Mouse (Mus musculus) neural tube, embryonic 11.5 days (tissue): ENCODE measurements at regions not wholly inside any gene's neighbourhood (a gene's known extent, or its start where the extent isn't known, plus 50 kb on each side); places are given as distances from the start of the nearest gene placed in this dataset.

Source experiments
- ATAC-seq: fragments of 200-750 bp; cut with Nextera tagmentation; 2 replicates; pipeline ENCODE4 v1.8.0; 2017; ENCODE audit warnings: moderate number of reproducible peaks, mild to moderate bottlenecking, moderate TSS enrichment, moderate library complexity; ENCODE audit not compliant: insufficient read depth, low FRiP score, low TSS enrichment
- DNase-seq: peaks from one replicate; pipeline ENCODE4 v3.0.0-alpha.2; 2015; ENCODE audit warnings: low spot score
- H3K27ac ChIP-seq: fragments of 300-500 bp; sonication (generic); 2 replicates; pipeline ENCODE4 v1.5.1; 2014; ENCODE audit warnings: low read depth, mild to moderate bottlenecking, low read length
- H3K27me3 ChIP-seq: fragments of 300-500 bp; sonication (generic); 2 replicates; pipeline ENCODE4 v1.6.1; 2014; ENCODE audit warnings: mild to moderate bottlenecking, low read length, mixed read lengths; ENCODE audit not compliant: control insufficient read depth, insufficient read depth
- H3K36me3 ChIP-seq: fragments of 300-500 bp; sonication (generic); 2 replicates; pipeline ENCODE4 v1.6.1; 2014; ENCODE audit warnings: mild to moderate bottlenecking, low read length, moderate library complexity, mixed read lengths; ENCODE audit not compliant: control insufficient read depth, insufficient read depth
- H3K4me1 ChIP-seq: fragments of 300-500 bp; sonication (generic); 2 replicates; pipeline ENCODE4 v1.6.1; 2014; ENCODE audit warnings: low read length, mixed read lengths; ENCODE audit not compliant: control insufficient read depth, insufficient read depth
- H3K4me2 ChIP-seq: fragments of 300-500 bp; sonication (generic); 2 replicates; pipeline ENCODE4 v1.6.1; 2014; ENCODE audit warnings: low read depth, mild to moderate bottlenecking, moderate library complexity
- H3K4me3 ChIP-seq: fragments of 300-500 bp; sonication (generic); 2 replicates; pipeline ENCODE4 v1.5.1; 2014; ENCODE audit warnings: low read depth, low read length
- H3K9ac ChIP-seq: fragments of 300-500 bp; sonication (generic); 2 replicates; pipeline ENCODE4 v1.6.1; 2014; ENCODE audit warnings: mild to moderate bottlenecking, low read length
- H3K9me3 ChIP-seq: fragments of 300-500 bp; sonication (generic); 2 replicates; pipeline ENCODE4 v1.6.1; 2016; ENCODE audit warnings: low read length; ENCODE audit not compliant: control insufficient read depth
- WGBS: fragments of 180-500 bp; shearing (Covaris S2); extraction: QIAGEN DNeasy Blood & Tissue Kit; methylation state at CpG from one replicate; pipeline ENCODE4 v1.1.7; 2014; 5-methylcytosine and 5-hydroxymethylcytosine counted together

DNA sequence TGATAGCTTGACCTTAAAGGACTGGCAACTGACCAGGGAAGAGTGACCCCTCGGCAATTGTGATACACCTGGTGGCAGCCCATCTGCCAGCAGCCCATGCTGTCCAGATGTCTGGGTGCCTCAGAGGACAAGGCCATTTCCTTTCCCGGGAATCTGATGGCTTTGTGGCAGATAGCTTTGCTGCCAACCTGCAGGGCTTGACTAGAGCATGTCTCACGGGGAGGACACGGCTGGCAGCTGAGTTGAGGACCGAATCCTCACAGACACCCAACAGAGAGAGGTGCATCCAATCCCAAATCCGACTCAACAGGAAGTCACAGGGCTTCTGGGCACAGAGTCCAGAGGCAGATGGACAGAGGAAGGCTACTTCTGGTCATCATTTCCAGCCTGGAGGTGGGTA lies 192.2 kb upstream of the Trpc7 start:
- Histone ChIP-seq H3K9me3 (no peaks in the 10 kb centered on the region), H3K27ac (no peak overlapping the region), H3K27me3 (no peaks in the 10 kb centered on the region), H3K4me2 (no peak overlapping the region), H3K4me1 (no peaks in the 10 kb centered on the region), H3K36me3 (no peaks in the 10 kb centered on the region), H3K4me3 (no peak overlapping the region), H3K9ac (no peak overlapping the region)
- ATAC-seq (no peak), DNase-seq (no peak)
- 80% methylated on average over 6 of the region's 6 CpGs for WGBS

DNA sequence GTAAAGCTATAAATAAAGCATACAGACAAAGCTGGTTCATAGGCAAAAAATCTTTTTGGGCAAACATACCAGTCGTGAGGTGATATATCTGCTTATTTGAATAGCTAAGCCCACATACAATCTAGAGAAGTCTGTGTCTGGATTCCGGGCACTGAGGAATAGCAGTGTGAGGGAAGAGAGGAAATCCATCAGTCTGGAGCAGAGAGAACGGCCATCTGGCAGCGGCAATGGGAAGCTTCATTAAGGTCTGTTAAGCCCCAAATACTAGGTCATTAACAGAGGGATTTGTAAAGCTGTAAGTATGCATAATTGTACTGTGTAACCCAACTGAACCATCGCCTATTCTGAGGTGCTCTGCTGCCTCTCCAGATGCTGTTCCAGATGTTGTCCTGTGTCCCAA lies 191.6 kb upstream of the Trpc7 start:
- no peak overlapping the region for H3K4me3 ChIP-seq
- H3K4me1 ChIP-seq = no peaks in the 10 kb centered on the region
- H3K36me3 ChIP-seq = no peaks in the 10 kb centered on the region
- 74% methylated on average over 5 of the region's 5 CpGs for WGBS
- H3K27ac ChIP-seq = no peak overlapping the region
- no peaks in the 10 kb centered on the region for H3K9me3 ChIP-seq
- no peak overlapping the region for H3K9ac ChIP-seq
- DNase-seq (no peak), ATAC-seq (no peak)
- no peaks in the 10 kb centered on the region for H3K27me3 ChIP-seq
- H3K4me2 ChIP-seq = no peak overlapping the region

DNA sequence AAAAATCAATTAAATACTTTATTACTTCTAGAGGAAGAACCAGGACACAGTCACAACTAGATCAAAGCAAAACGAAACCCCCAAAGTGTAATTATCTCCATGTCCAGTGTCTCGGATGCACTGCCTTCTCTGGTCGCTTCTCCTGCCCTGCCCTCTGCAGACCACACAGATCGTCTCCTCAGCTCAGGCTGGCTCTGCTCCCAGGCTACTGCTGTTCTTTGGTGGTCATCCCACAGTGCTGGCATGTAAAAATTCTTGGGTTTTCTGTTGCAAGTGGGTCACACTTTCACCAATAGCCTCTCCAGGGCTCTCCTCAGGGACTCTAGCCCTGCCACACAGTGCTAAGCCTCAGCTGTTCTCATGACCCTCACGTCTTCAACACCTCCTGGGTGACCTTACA lies 188.0 kb upstream of the Trpc7 start:
- whole genome bisulfite sequencing = 77% methylated on average over 5 of the region's 5 CpGs
- Histone ChIP-seq H3K9ac (no peak overlapping the region), H3K27ac (no peak overlapping the region), H3K4me3 (no peak overlapping the region), H3K4me2 (no peak overlapping the region), H3K27me3 (no peaks in the 10 kb centered on the region), H3K9me3 (no peaks in the 10 kb centered on the region), H3K4me1 (no peaks in the 10 kb centered on the region), H3K36me3 (no peaks in the 10 kb centered on the region)
- DNase-seq (no peak), ATAC-seq (no peak)

- 91% methylated on average over 5 of the region's 5 CpGs for WGBS
- H3K4me1 ChIP-seq = no peaks in the 10 kb centered on the region
- no peak for DNase-seq
These were observed 174.7 kb upstream of the Trpc7 start for GRCm38 (mm10) chr13:57070479-57070878.

GRCm38 (mm10) chr13:57061656-57062055 lies 165.9 kb upstream of the Trpc7 start:
- DNase-seq (no peak), ATAC-seq (no peak)
- no peaks in the 10 kb centered on the region for H3K36me3 ChIP-seq
- H3K27me3 ChIP-seq = no peaks in the 10 kb centered on the region
- no peaks in the 10 kb centered on the region for H3K4me1 ChIP-seq
- WGBS = 80% methylated on average over 9 of the region's 9 CpGs
- no peaks in the 10 kb centered on the region for H3K9me3 ChIP-seq
- no peak overlapping the region for H3K9ac ChIP-seq
- no peak overlapping the region for H3K4me2 ChIP-seq
- H3K27ac ChIP-seq = no peak overlapping the region
- no peak overlapping the region for H3K4me3 ChIP-seq

More at GRCm38 (mm10) chr13:57070479-57070878, 174.7 kb upstream of the Trpc7 start:
- ATAC-seq = no peak
- Histone ChIP-seq H3K4me2 (no peak overlapping the region), H3K9me3 (no peaks in the 10 kb centered on the region), H3K27ac (no peak overlapping the region), H3K36me3 (no peaks in the 10 kb centered on the region), H3K9ac (no peak overlapping the region), H3K4me3 (no peak overlapping the region), H3K27me3 (no peaks in the 10 kb centered on the region)

DNA sequence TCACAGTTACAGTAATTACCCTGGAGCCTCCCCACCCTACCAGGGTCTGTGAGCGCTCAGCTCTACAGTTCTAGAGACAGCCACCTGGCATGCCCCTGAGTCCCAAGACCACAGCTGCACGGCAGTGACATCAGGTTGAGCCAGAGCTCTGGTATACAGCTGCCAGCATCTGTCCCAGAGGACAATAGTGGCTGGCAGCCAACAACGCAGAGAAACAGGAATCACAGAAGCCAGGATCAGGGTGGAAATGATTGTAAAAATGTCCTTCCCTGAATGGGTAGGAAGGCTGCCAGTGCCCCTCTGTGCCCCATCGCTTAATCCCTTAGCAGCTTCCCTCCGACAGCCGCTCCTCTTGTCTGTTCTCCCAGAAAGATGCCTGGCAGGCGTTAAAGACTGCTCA lies 165.3 kb upstream of the Trpc7 start:
- no peak overlapping the region for H3K27ac ChIP-seq
- H3K4me1 ChIP-seq = no peaks in the 10 kb centered on the region; the same call in 1 of the 2 replicates
- ATAC-seq (no peak), DNase-seq (no peak)
- H3K9ac ChIP-seq = no peak overlapping the region
- 79% methylated on average over 7 of the region's 7 CpGs for WGBS
- no peak overlapping the region for H3K4me3 ChIP-seq
- no peaks in the 10 kb centered on the region for H3K36me3 ChIP-seq
- H3K9me3 ChIP-seq = no peaks in the 10 kb centered on the region
- no peak overlapping the region for H3K4me2 ChIP-seq
- H3K27me3 ChIP-seq = no peaks in the 10 kb centered on the region

GRCm38 (mm10) chr13:57056786-57057185 lies 161.0 kb upstream of the Trpc7 start:
- no peak overlapping the region for H3K27ac ChIP-seq
- no peak for DNase-seq
- ATAC-seq = no peak
- H3K27me3 ChIP-seq = no peaks in the 10 kb centered on the region
- WGBS = 76% methylated on average over 15 of the region's 15 CpGs
- no peaks in the 10 kb centered on the region for H3K36me3 ChIP-seq
- H3K4me2 ChIP-seq = no peak overlapping the region
- H3K4me3 ChIP-seq = no peak overlapping the region
- no peak overlapping the region for H3K9ac ChIP-seq
- peaks cover 9% of the 10 kb centered on the region for H3K4me1 ChIP-seq
- H3K9me3 ChIP-seq = no peaks in the 10 kb centered on the region

GRCm38 (mm10) chr13:57055409-57056195 lies 159.8 kb upstream of the Trpc7 start:
- peak; percentile 41 for DNase-seq
- no peak overlapping the region for H3K4me3 ChIP-seq
- peaks cover 9% of the 10 kb centered on the region for H3K4me1 ChIP-seq
- 56% methylated on average over 12 of the region's 12 CpGs for WGBS
- no peak overlapping the region for H3K9ac ChIP-seq
- H3K27me3 ChIP-seq = no peaks in the 10 kb centered on the region
- H3K27ac ChIP-seq = peak overlapping the region; percentile 58
- no peak; the same call in 1 of the 2 replicates for ATAC-seq
- no peak overlapping the region for H3K4me2 ChIP-seq
- no peaks in the 10 kb centered on the region for H3K36me3 ChIP-seq
- H3K9me3 ChIP-seq = no peaks in the 10 kb centered on the region

- Histone ChIP-seq H3K27ac (no peak overlapping the region), H3K4me1 (peaks cover 9% of the 10 kb centered on the region), H3K4me2 (no peak overlapping the region), H3K9me3 (no peaks in the 10 kb centered on the region), H3K4me3 (no peak overlapping the region), H3K27me3 (no peaks in the 10 kb centered on the region), H3K36me3 (no peaks in the 10 kb centered on the region), H3K9ac (no peak overlapping the region)
- ATAC-seq (no peak), DNase-seq (no peak)
- 83% methylated on average over 4 of the region's 4 CpGs for WGBS
These were observed 157.6 kb upstream of the Trpc7 start for GRCm38 (mm10) chr13:57053361-57053760.
